In the genomic region with DNA sequence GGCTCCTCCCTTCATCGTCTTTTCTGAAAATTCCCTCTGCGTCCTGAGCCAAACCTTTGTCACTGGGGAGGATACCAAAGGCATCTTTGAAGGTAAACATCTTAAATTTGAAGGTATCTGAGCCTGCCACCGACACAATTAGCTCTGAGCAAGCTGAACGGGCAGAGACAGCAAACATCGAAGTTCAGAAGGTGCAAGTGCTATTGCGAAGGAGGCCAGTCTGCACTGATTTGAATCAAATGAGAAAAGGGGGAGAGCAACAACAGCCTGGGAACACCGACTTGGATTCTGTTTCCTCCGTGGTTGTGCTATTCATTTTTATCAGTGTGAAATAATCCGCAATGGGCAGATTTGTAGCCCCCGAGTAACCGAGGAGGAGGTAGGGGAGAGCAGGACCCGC, we compare ENCODE assay signal across 12 mouse cellular contexts.
DNase-seq lines count a peak whose midpoint lies in the region; ATAC-seq and TF ChIP-seq lines count a peak whose summit lies in the region.
"Had no signal": no experiment of that assay in that cellular context is flagged by ENCODE, and none has a peak within 500 bp of the region (broad histone marks: within the 10 kb centered on the region; RNA-seq: fewer than 3 reads in every experiment).

No protein-coding gene starts in this region.

- peak overlapping the region; percentile 41 for H3K27ac ChIP-seq in gastrocnemius, adult 2 months
- H3K27ac ChIP-seq in lung, embryonic 16.5 days (ENCODE audit: low read length), result peak overlapping the region; percentile 92
- peak overlapping the region; percentile 80 for H3K27ac ChIP-seq in hindbrain, postnatal 0 days
- no peak overlapping the region for H3K27ac ChIP-seq in stomach, embryonic 14.5 days (ENCODE audit: low read length)

- H3K4me2 ChIP-seq in lung, embryonic 16.5 days (ENCODE audit: low read depth, low read length), result peak overlapping the region; percentile 57
- peak overlapping the region; percentile 55 for H3K4me2 ChIP-seq in hindbrain, postnatal 0 days (ENCODE audit: low read depth, low read length)
- H3K4me2 ChIP-seq in stomach, embryonic 14.5 days (replicated peaks; ENCODE audit: low read depth, low read length), result peak overlapping the region; percentile 37

- no peaks in the 10 kb centered on the region for H3K27me3 ChIP-seq in lung, embryonic 16.5 days (ENCODE audit: control insufficient read depth, insufficient read depth, low read depth, low read length)
- H3K27me3 ChIP-seq in hindbrain, postnatal 0 days (ENCODE audit: insufficient read depth, low read length), result no peaks in the 10 kb centered on the region
- no peaks in the 10 kb centered on the region for H3K27me3 ChIP-seq in stomach, embryonic 14.5 days (ENCODE audit: control insufficient read depth, insufficient read depth, low read length)
- H3K27me3 ChIP-seq: heart, embryonic 12.5 days had no signal

- no peak for ATAC-seq in lung, embryonic 16.5 days (ENCODE audit: low read depth)
- no peak for ATAC-seq in hindbrain, postnatal 0 days
- ATAC-seq in stomach, embryonic 14.5 days (ENCODE audit: insufficient number of reproducible peaks, insufficient read depth, low FRiP score, low read depth), result no peak

- TF ChIP-seq CTCF in gastrocnemius, adult 2 months (IDR thresholded peaks at IDR 0.05), result no peak
- TF ChIP-seq CTCF in hindbrain, postnatal 0 days (IDR thresholded peaks at IDR 0.05; ENCODE audit: low read depth), result no peak

- H3K4me3 ChIP-seq in gastrocnemius, adult 2 months, result peak overlapping the region; percentile 58; the same call in 1 of the 2 replicates
- H3K4me3 ChIP-seq in lung, embryonic 16.5 days (ENCODE audit: low read length), result no peak overlapping the region
- H3K4me3 ChIP-seq in hindbrain, postnatal 0 days (ENCODE audit: low read length), result peak overlapping the region; percentile 37
- H3K4me3 ChIP-seq in stomach, embryonic 14.5 days (ENCODE audit: low read depth, low read length), result no peak overlapping the region; the same call in 1 of the 2 replicates
- H3K4me3 ChIP-seq: erythroblast, embryonic 14.5 days had no signal

- no peaks in the 10 kb centered on the region for H3K9me3 ChIP-seq in lung, embryonic 16.5 days (ENCODE audit: control insufficient read depth, low read length)
- no peaks in the 10 kb centered on the region for H3K9me3 ChIP-seq in hindbrain, postnatal 0 days (ENCODE audit: low read length)
- no peaks in the 10 kb centered on the region for H3K9me3 ChIP-seq in stomach, embryonic 14.5 days (ENCODE audit: control insufficient read depth, low read depth, low read length)
- H3K9me3 ChIP-seq: heart, embryonic 12.5 days had no signal

- 52% methylated on average over 12 of the region's 12 CpGs for WGBS in lung, embryonic 16.5 days
- 21% methylated on average over 12 of the region's 12 CpGs for WGBS in hindbrain, postnatal 0 days
- WGBS in stomach, embryonic 14.5 days, result 63% methylated on average over 12 of the region's 12 CpGs

- intact Hi-C loops in gastrocnemius, adult 2 months (cut with DNase I), result no loop called here
- intact Hi-C loops in gastrocnemius, postnatal 36 days (cut with DNase I), result no loop called here

- H3K9ac ChIP-seq in lung, embryonic 16.5 days (ENCODE audit: low read length), result no peak overlapping the region
- H3K9ac ChIP-seq in hindbrain, postnatal 0 days (replicated peaks; ENCODE audit: low read length), result peak overlapping the region; percentile 28
- no peak overlapping the region for H3K9ac ChIP-seq in stomach, embryonic 14.5 days (replicated peaks; ENCODE audit: low read depth, low read length)
- H3K9ac ChIP-seq: heart, embryonic 12.5 days had no signal

- DNase-seq in gastrocnemius, adult 2 months, result no peak
- DNase-seq in gastrocnemius, postnatal 36 days, result no peak
- DNase-seq in lung, adult 18-20 months, result no peak
- no peak for DNase-seq in hindbrain, postnatal 0 days (ENCODE audit: low spot score)
- DNase-seq in thymus, postnatal 36 days, result no peak
- no peak for DNase-seq in lung, postnatal 4 days
- DNase-seq: B cell, adult 2 months; retina, postnatal 1 day had no signal

- H3K36me3 ChIP-seq in lung, embryonic 16.5 days (ENCODE audit: control insufficient read depth, insufficient read depth, low read length), result no peaks in the 10 kb centered on the region
- no peaks in the 10 kb centered on the region for H3K36me3 ChIP-seq in hindbrain, postnatal 0 days (ENCODE audit: insufficient read depth, low read length)
- H3K36me3 ChIP-seq in stomach, embryonic 14.5 days (ENCODE audit: control insufficient read depth, insufficient read depth, low read length), result no peaks in the 10 kb centered on the region
- H3K36me3 ChIP-seq: heart, embryonic 12.5 days had no signal

- peaks cover 31% of the 10 kb centered on the region for H3K4me1 ChIP-seq in lung, embryonic 16.5 days (replicated peaks; ENCODE audit: control insufficient read depth, insufficient read depth, low read length)
- H3K4me1 ChIP-seq in hindbrain, postnatal 0 days (ENCODE audit: insufficient read depth, low read length), result peaks cover 36% of the 10 kb centered on the region
- peaks cover 28% of the 10 kb centered on the region for H3K4me1 ChIP-seq in stomach, embryonic 14.5 days (ENCODE audit: control insufficient read depth, insufficient read depth, low read length)

Comparison
In these comparisons a context has a peak if more than half of its experiments do, and no peak if none do; other contexts are left out.
1. H3K4me3 ChIP-seq: peak in gastrocnemius, adult 2 months (single experiment) and hindbrain, postnatal 0 days (single experiment); none in lung, embryonic 16.5 days (single experiment) and stomach, embryonic 14.5 days (single experiment).
2. Peak in every context shown above with its lines, with median percentiles within 50 percentile points of each other: H3K4me2 ChIP-seq.